Mouse (Mus musculus): Measurements from ENCODE around the gene Dnajc11.

The Dnajc11 gene

GRCm38 (mm10) chr4:151933505-151934214 lies at the start of gene Dnajc11:
Dnajc11 (plus strand) TSS chr4:151933691.
- DNase-seq: peak; percentile 93

DNA sequence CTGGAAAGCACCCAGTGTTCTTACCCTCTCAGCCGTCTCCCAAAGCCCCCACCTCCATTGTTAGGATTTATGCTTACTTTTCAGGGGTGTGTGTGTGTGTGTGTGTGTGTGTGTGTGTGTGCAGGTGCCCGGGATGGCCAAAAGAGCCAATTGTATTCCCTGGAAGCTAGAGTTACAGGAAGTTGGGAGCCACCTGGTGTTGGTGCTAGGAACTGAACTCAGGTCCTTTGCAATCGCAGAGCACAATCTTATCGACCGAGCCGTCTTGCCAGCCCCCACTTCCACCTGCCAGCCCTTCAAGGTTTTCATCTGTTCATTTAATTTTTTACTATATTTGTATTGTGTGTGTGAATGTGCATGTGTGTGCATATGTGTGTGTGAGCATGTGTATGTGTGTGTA lies 40.2 kb upstream of the Dnajc11 start:
- no peak for DNase-seq

- no peak for DNase-seq
Observed at GRCm38 (mm10) chr4:151894926-151895325, 38.6 kb upstream of the Dnajc11 start.

GRCm38 (mm10) chr4:151895624-151896023 lies 37.9 kb upstream of the Dnajc11 start:
- no peak for DNase-seq

- DNase-seq: no peak
Observed at GRCm38 (mm10) chr4:151897069-151897617, 36.3 kb upstream of the Dnajc11 start.

DNA sequence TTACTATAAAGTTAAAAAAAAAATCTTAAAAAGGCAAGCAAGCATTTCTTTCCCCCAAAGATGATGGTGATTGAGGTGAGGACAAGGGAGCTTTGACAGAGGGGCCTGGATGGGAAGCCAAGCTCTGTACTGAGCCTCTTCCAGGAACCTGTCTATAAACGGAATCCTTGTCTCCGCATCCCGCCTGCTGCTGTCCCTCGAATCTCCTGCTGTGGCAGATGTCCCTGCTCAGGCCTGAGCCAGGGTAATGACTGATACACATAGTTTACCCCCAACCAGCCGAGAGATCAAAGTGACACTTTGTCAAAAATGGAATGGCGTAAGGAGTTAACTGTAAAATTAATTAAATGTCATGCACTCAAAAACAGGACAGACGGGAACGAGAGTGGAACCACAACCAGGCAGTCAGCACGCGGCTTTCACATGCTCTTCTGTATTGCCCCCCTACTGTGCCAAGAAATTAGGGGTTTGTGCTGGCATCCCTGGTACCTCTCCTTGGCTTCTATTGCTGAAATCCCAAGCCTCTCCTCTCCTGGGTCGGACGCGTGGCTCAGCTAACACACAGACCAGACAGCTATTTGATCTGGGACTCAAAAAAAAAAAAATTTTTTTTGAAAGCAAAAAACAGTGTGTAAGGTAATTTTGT lies 34.8 kb upstream of the Dnajc11 start:
- no peak for DNase-seq

GRCm38 (mm10) chr4:151899707-151900384 lies 33.6 kb upstream of the Dnajc11 start:
- no peak for DNase-seq

DNA sequence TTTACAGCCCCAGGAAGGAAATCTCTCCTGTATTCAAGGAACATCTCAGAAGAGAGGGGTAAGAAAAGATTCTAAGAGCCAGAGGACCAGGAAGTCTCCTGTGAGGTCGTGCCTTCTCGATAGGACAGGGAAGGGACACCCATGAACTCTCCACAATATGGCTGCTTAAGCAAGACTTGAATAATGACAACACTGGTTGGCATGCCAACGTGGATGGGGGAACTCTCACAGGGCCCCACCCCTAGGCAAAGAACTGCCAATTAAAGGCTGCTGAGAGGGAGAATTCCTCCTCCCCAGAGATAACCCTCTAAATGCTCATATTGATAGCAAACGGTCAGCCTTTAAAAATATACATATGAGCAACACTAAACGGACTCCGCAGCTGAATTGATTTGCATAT lies 32.8 kb upstream of the Dnajc11 start:
- DNase-seq: no peak

- DNase-seq: peak; percentile 38
Observed at GRCm38 (mm10) chr4:151901422-151901821, 32.1 kb upstream of the Dnajc11 start.

- no peak for DNase-seq
Observed at GRCm38 (mm10) chr4:151902046-151902688, 31.3 kb upstream of the Dnajc11 start.

DNA sequence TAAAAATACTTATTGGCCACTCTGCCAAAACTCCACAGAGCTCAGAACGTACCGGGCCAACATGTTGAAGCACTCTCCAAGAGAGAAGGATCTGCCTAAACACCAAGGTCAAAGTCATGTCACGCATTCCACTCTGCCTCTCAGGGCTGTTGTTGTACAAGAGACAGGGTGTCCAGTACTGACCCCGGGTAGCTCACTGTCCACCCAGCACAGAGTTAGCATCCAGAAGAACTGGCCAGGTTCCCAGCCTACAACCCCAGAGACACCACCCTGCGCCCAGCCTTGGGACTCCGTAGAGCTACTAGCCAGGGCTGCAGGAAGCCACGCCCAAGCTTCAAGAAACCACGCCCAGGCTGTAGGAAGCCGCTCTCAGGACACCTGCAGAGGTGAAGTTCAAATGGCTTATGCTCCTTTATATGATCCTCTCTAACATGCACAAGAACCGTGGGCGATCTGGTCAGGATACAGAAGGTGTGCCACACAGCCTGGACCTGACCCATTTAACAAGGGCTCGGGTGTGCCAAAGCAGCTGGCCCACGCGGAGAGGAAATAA lies 30.7 kb upstream of the Dnajc11 start:
- peak; percentile 83 for DNase-seq

DNA sequence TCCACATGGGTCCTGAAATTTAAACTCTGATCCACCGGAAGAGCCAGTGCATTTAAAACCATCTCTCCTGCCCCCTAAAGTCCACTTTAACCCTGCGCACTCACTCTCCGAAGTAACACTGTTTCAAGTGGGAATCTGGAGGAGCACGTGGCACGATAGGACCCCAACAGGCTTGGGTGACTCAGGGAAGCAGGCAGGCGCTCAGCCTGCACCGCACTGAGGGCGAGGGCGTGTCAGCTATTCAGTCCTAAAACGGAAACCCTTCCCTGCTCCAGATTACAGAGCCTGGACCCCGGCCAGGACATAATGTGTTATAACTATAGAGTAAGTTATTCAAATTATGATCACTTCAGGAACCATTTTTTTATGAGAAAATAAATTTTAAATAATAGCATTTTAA lies 29.4 kb upstream of the Dnajc11 start:
- DNase-seq: peak; percentile 60

GRCm38 (mm10) chr4:151905621-151906020 lies 27.9 kb upstream of the Dnajc11 start:
- no peak for DNase-seq

DNA sequence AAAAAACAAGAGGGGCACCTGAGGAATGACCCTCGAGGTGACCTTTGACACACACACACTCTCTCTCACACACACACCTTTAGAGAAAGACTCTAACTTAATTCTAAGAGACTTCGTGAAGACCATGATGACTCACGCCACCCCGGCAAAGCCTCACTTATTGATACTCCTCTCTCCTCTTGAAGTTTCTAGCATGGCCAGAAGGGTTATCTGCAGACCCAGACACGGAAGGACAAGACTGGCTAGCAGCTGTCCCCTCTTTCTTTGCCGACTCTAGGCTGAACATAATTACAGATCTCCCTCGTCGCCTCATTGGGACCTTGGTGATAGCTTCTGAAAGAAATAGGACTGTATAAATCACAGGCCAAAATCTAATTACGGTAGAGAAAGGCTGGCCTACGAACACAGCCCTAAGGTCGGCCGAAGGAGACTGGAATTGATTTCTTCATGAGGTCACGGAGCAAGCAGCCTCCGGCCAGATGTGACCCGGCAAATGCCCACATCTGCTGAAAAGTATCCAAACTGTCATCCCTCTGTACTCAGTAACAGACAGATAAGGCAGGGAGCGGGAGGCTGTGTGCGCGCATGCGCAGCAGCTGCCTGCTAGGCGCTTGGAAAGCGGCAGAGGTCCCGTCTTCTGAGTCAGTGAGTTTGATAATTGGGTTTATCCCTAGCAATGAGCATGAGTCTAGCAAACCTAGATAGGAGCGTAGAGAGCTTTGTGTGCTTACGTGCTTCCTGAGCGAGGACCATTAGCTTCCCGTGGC lies 25.7 kb upstream of the Dnajc11 start:
- DNase-seq: no peak

DNA sequence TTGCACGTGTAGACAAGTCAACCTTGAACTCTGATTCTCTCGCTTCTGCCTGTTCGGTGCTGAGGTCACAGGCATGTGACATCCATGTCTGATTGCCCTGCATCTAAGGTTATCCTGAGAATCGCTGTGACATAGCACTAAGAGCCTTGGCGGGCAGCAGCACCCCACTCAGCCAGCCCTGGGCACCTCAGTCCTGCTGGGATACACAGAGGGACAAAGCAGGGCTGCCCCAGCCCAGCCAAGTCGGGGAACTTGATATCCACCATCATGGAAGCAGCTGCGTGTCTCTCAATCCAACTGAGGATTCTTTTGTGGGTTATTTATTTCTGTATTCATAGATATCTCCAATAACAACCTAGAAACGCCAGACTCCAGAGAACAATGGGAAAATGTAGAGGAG lies 24.7 kb upstream of the Dnajc11 start:
- no peak for DNase-seq

DNA sequence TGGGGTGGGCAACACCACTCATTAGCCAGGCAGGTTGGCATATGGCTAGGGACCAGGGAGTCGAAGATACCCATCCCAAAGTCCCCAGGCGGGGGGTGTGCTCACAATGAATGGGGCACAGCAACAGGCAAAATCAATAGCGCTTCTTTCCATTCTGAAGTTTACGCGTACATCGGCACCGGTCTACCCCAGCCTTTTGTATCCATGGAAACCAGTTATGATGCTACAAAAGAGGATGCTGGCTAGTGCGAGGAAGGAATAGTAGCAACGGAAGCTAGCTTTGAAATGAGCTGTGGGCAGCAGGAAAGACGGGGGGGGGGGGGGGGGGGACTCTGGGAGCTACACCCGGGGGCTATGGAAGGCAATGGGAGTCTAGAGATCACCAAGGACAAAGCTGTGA lies 17.2 kb upstream of the Dnajc11 start:
- no peak for DNase-seq

GRCm38 (mm10) chr4:151919135-151919840 lies 14.2 kb upstream of the Dnajc11 start:
- DNase-seq: no peak

GRCm38 (mm10) chr4:151919900-151920643 lies 13.4 kb upstream of the Dnajc11 start:
- DNase-seq: peak; percentile 62

DNA sequence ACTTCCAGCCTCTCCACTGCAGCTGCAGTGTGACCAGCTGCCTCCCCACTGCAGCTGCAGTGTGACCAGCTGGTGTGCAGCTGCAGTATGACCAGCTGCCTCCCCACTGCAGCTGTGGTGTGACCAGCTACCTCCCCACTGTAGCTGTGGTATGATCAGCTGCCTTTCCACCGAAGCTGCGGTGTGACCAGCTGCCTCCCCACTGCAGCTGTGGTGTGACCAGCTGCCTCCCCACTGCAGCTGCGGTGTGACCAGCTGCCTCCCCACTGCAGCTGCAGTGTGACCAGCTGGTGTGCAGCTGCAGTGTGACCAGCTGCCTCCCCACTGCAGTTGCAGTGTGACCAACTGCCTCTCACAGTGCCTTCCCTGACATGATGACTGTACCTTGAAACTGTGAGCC lies 11.4 kb upstream of the Dnajc11 start:
- no peak for DNase-seq
